Mouse (Mus musculus) cerebellum, adult (tissue): ENCODE measurements around the gene Arpc1b.
"Not testable (repeated sequence)": the region's sequence is repeated elsewhere in the genome, so short reads cannot be mapped to it uniquely, and the experiment has no call there.

ENCODE experiments used
- ATAC-seq: cut with Nextera tagmentation; 2 replicates; pipeline ENCODE4 v1.9.2; 2017; ENCODE audit warnings: mild to moderate bottlenecking, moderate library complexity, mixed read lengths; ENCODE audit not compliant: insufficient number of reproducible peaks, low FRiP score, low TSS enrichment

Gene Arpc1b

GRCm38 (mm10) chr5:145112566-145112965, 1.4 kb upstream of the Arpc1b start:
- no peak for ATAC-seq

DNA sequence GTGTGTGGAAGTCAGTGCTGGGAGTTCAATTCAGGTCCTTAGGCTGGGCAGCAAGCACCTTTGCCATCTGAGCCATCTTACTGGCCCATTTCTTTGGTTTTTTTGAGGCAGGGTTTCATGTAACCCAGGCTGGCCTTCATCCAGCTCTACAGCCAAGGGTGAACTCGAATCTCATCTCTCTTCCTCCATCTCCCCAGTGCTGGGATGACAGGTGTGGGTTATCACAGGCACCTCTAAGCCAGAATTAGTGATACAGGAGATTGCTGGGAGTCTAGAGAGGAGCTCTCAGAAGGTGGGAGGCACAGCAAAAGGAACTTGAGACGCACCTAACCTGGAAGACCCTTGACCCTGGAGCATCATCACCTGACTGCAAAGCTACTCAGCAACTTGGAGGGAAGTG, 599 bp upstream of the Arpc1b start:
- no peak for ATAC-seq

- ATAC-seq: no peak
Measured at GRCm38 (mm10) chr5:145114606-145115473, 825 bp downstream of the Arpc1b start.

- ATAC-seq: no peak
Measured at GRCm38 (mm10) chr5:145115736-145116135, 1.7 kb downstream of the Arpc1b start.

DNA sequence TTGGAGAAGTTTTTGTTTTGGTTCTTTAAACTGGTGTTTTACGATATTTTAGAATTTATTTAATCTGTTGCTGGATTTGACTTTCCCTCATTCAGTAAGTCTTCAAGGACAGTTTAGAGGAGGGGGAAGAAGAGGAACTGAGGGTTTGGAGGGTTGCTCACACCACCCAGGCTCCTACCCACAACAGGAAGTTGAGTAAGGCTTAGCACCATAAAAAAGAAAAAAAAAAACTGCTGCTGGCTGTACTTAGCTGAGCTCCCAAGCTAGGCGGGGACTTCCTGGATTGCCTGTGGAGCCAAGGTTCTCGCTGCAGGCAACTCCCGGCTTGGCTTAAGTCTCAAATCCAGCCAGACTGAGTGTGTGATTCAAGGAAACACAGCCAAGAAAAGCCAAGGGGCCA, 2.3 kb downstream of the Arpc1b start:
- ATAC-seq: no peak

GRCm38 (mm10) chr5:145116916-145117315, 2.9 kb downstream of the Arpc1b start:
- no peak for ATAC-seq

DNA sequence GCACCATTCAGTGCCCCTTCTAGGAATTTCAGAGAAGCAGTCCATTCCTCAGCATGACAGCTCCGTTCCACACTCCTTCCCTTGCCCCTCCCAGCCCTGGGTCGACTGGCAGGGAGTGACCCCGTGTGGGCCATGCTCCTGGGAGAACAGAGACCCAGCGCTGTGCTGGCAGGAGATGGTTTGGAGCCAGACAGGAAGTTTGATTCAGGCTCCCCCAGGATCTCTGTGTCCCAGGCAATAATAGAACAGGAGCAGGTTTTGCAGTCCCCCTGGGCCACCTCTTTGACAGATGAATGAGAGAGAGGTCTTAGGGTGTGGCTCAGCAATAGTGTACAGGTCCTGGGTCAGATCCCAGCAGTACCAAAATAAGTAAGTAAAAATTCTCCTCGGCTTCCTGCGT, 4.0 kb downstream of the Arpc1b start:
- ATAC-seq: no peak

- no peak for ATAC-seq
Measured at GRCm38 (mm10) chr5:145118461-145118860, 4.4 kb downstream of the Arpc1b start.

- no peak for ATAC-seq
Measured at GRCm38 (mm10) chr5:145119385-145119784, 5.4 kb downstream of the Arpc1b start.

DNA sequence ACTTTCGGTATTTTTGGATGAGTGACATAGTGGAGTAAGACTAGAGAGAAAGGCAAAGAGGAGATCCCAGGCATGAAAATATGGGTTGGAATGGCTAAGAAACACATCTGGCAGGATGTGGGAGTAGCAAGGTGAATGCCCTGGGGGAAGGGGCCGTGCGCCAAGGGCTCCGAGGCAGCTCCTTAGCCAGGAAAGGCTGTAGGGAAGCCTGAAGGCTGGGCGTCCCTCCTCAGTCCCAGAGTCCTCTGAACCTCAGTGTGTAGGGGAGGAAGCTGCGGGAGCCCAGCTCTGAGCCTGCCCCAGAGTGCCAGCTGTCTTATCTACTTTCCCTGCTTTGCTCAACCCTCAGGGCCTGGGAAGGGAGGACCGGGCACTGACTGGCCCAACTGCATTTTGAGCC, 6.9 kb downstream of the Arpc1b start:
- no peak for ATAC-seq

- no peak for ATAC-seq
Measured at GRCm38 (mm10) chr5:145123396-145123795, 9.4 kb downstream of the Arpc1b start.

GRCm38 (mm10) chr5:145126580-145126979, 12.6 kb downstream of the Arpc1b start:
- no peak for ATAC-seq

DNA sequence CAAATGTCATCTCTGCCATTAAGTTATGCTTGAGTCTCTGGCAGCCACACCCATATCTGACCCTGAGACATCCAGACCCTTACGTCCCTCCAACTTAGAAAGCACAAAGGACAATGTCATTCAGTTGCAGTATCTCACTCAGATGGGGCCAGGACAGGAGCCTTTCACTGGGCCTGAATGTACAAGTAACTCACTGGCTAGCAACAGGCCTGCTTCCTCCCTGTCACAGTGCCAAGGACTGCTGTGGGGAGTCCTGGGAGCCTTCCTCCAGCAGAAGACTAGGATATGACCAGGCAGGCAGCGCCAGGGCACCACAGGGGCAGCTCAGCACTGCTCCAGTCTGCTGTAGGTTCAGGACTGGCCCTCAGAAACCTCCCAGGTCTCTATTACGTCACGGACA, 15.1 kb downstream of the Arpc1b start:
- ATAC-seq: no peak

DNA sequence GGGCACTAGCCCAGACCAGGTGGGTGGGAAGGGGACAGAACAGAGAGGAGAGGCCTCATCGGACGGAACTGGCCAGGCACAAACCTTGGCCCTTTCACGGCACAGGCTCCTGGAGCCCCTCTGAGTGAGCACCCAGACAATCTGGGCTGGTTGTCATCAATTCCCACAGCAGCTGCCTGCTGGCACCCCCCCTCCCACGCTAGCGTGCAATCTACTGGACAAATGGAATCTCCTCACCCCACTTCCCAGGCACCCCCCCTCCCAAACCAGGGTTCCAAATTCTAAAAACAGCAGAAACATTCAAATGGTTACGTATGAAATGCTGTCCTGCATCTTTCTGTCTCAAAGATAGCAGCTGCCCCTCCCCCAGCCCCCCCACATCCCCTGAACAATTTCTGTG, 15.8 kb downstream of the Arpc1b start:
- ATAC-seq: not testable (repeated sequence)

DNA sequence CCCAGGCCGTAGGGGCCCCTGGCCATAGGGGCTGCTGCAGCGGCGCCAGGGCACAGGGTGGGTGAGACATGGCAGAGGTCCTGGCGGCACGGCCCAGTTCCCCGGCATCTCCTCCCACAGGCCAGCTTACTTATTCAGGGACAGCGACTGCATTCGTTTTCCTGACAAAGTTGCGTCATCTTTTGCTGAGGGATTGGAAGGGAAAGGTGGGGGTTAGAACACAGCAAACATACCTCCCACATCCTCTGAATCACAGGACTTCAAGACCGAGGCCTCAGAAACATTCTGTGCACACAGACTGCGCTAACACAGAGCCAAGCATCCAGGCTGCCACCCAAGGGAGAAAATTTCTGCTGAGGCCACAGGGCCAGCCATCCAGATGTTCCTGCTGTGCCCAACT, 16.2 kb downstream of the Arpc1b start:
- no peak for ATAC-seq

DNA sequence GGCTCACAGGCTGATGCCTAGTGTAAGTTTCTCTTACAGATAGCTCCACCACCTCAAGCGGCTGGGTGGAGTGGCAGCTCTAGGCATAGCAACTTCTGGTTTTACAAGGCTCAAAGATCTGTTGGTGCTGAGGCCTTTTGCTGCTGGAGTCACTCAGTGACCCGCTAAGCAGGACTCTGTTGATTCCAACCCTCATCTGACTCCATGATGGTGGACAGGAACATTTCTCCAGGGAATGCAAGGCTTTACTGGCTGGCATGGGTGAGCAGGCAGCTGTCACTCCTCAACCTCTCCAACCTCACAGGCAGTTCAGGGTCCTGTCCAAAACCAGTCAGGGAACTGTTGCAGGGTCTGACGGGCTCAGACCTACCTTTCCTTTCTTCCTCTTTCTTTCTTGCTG, 17.0 kb downstream of the Arpc1b start:
- no peak for ATAC-seq

- not testable (repeated sequence) for ATAC-seq
Measured at GRCm38 (mm10) chr5:145133275-145133674, 19.3 kb downstream of the Arpc1b start.

DNA sequence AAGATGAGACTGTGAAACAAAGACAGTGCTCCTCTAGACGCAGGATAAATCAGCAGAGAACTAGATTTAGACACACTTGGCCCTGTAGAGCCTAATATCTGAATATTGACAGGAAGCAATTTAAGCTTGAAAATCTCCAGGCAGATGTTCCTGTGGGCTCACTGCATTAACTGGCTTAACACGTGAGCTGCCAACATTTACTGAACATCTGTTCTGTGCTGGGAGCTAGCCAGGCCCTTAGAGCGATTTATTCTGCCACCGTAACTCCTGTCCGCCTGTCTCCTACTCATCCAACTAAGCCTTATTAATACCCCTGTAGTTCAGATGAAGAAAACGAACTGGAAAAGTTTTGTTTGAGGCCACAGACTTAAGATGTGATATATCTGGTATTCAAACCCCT, 24.8 kb downstream of the Arpc1b start:
- no peak for ATAC-seq

DNA sequence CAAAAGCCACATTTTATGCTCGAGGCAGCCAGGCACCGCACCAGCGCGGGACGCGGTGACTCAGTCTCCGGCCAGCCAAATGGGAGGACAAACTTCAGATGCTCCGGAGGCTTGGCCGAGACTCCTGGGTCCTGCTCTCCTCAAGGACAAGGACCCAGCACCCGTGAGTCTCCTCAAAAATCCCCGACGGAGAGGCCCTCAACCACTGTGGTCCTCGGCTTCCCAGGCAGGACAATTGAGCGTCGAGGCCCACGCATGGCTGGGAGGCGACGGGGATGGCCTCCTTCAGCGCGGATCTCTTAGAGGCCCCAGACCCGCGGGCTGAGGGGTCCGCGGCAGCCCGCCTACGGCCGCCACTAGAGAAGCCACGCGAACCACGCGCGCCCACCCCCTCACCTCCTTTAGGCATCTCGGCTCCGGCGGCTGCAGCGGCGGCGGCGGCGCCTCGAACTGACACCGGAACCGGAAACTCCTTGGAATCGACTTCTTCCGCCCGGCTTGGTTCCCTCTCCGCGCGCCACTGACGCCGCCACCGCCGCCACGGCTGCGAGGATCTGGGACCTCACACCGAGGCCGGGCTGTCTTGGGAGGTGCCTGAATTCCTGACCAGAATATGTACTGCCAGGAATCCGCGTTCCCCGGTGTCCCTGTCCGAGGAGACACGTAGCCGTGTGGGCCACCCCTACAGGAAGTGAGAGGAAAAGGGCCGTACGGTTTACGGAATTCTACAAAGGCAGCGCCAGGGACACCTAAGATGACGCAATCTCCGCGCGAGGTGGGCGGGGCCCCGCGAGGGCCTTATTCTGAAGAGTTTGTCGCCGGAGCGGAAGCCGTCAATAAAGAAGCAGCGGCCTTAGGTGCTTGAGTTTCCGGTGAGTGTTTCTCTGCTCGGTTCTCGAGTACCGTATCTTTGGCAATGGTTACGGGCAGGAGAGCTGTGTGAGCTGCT, 25.8 kb downstream of the Arpc1b start, which contains the start of the genes Pdap1 and Bud31:
Gene Pdap1, minus strand, starts transcription at position 668 of the 949 bp plus-strand sequence.
Gene Bud31, plus strand, starts transcription at position 792 of the 949 bp plus-strand sequence.
- ATAC-seq: peak; percentile 89

DNA sequence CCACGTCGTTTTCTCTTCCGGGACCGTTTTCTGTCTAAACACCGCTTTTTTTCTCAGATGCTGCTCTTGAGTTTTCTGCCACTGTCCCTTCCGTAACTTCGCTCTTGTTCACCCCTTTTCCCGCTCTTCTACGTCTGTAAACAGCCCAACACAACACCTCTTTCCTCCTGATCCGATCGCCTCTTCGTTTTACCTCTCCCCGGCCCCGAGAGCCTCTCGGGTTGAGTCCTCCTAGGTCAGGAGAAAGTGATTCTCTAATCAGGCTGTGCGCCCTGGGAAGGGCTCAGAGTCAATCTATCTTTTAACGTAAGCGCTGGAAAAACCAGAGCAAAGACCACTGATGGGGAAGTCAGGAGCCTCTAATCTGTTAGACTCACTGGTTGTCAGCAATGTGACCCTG, 26.6 kb downstream of the Arpc1b start:
- ATAC-seq: no peak

DNA sequence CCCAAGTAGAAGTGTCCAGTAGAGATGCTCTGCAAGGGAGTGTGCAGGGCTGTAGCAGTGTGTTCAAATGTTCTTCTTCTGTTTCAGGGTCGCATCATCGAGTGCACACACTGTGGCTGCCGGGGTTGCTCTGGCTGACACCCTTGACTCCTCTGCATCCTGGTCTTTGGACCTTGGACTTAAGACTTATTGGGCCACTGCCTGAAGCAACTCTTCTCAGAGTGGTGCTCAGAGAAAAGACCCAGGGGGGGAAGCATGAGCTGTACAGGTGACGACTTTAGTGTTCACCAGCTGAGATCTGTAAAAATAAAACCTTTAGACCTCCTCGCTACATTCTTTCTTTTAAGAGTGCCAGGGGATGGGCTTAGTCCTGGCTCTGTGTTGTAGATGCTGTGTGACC, 33.7 kb downstream of the Arpc1b start:
- ATAC-seq: no peak
